Mouse (Mus musculus) heart, adult 2 months (tissue): ENCODE results near the gene Polr1c. TPM values are rescaled to one million over a fixed set of nuclear protein-coding genes. Genes with fewer than 3 reads are reported as not detected.

Experiments used
- DNase-seq, 2 experiments: peaks; one replicate each; pipeline ENCODE4 v3.0.0; 2021
- H3K27ac ChIP-seq: fragments of 200-600 bp; 2 replicates; pipeline ENCODE4 v1.8.1; 2022
- H3K27me3 ChIP-seq: fragments of 200-500 bp; 2 replicates; pipeline ENCODE4 v1.6.1; 2012; ENCODE audit warnings: mild to moderate bottlenecking, low read length, inconsistent platforms, mixed read lengths; ENCODE audit not compliant: control insufficient read depth, insufficient read depth
- H3K36me3 ChIP-seq: fragments of 200-500 bp; 2 replicates; pipeline ENCODE4 v1.6.1; 2012; ENCODE audit warnings: low read length, inconsistent platforms; ENCODE audit not compliant: control insufficient read depth, insufficient read depth
- H3K4me1 ChIP-seq: fragments of 200-500 bp; 2 replicates; pipeline ENCODE4 v1.6.1; 2011; ENCODE audit warnings: low read length; ENCODE audit not compliant: control insufficient read depth, insufficient read depth
- H3K4me3 ChIP-seq: fragments of 200-600 bp; 2 replicates; pipeline ENCODE4 v1.8.1; 2022
- H3K79me2 ChIP-seq: fragments of 200-500 bp; replicated peaks from 2 replicates; pipeline ENCODE4 v1.6.1; 2012; ENCODE audit warnings: mild to moderate bottlenecking, inconsistent platforms, low read length, moderate library complexity, mixed read lengths; ENCODE audit not compliant: control insufficient read depth, insufficient read depth
- H3K9ac ChIP-seq: fragments of 200-500 bp; 2 replicates; pipeline ENCODE4 v1.6.1; 2012; ENCODE audit warnings: low read depth, mild to moderate bottlenecking, control low read depth, inconsistent platforms, low read length, mixed read lengths
- CTCF ChIP-seq: fragments of 200-600 bp; IDR thresholded peaks from 2 replicates; pipeline ENCODE4 v1.8.1; 2022; ENCODE audit warnings: antibody characterized with exemption, mild to moderate bottlenecking, moderate library complexity
- EP300 ChIP-seq: fragments of 200-500 bp; IDR thresholded peaks from 2 replicates; pipeline ENCODE4 v1.6.1; 2011; ENCODE audit warnings: low read depth, low read length, control low read depth; ENCODE audit not compliant: insufficient read depth
- POLR2A ChIP-seq: fragments of 200-500 bp; IDR thresholded peaks from 2 replicates; pipeline ENCODE4 v1.6.1; 2011; ENCODE audit warnings: mild to moderate bottlenecking, low read depth, low read length, control low read depth; ENCODE audit not compliant: insufficient read depth
- WGBS: fragments of 180-500 bp; shearing (Covaris S2); methylation state at CpG from one replicate; pipeline ENCODE4 v1.1.7; 2018; 5-methylcytosine and 5-hydroxymethylcytosine counted together
- intact Hi-C: fragments of 180-260 bp; cut with DNase I; formaldehyde crosslinking; loops from one replicate; pipeline ENCODE4 v1.15.1; 2025
- polyA plus RNA-seq: library from polyadenylated mRNA; depleted of rRNA; stranded (reverse); fragments of >200 nt; gene quantifications from 2 replicates; pipeline ENCODE4 v1.2.3, GENCODE M21; 2012
- total RNA-seq, 2 experiments: library from RNA; stranded (reverse); gene quantifications; 2 replicates each; pipeline ENCODE4 v1.2.3; 2021

The Polr1c gene
- total and polyA plus RNA-seq, 3 experiments, result 19.1 to 24.7 (median 20.2) TPM

GRCm38 (mm10) chr17:46262201-46262694, 14.4 kb upstream of the Polr1c start:
- DNase-seq, result no peak
- H3K79me2 ChIP-seq, result peaks cover 1% of the 10 kb centered on the region; the same call in 1 of the 2 replicates
- no peaks in the 10 kb centered on the region for H3K27me3 ChIP-seq
- H3K9ac ChIP-seq, result no peak overlapping the region
- no peaks in the 10 kb centered on the region for H3K36me3 ChIP-seq
- intact Hi-C loops, result no loop called here
- 53% methylated on average over 5 of the region's 5 CpGs for WGBS
- H3K4me3 ChIP-seq, result no peak overlapping the region
- no peak overlapping the region; the same call in 1 of the 2 replicates for H3K27ac ChIP-seq
- no peaks in the 10 kb centered on the region; the same call in 1 of the 2 replicates for H3K4me1 ChIP-seq
- no peak for TF ChIP-seq EP300
- no peak for TF ChIP-seq POLR2A
- no peak for TF ChIP-seq CTCF

DNA sequence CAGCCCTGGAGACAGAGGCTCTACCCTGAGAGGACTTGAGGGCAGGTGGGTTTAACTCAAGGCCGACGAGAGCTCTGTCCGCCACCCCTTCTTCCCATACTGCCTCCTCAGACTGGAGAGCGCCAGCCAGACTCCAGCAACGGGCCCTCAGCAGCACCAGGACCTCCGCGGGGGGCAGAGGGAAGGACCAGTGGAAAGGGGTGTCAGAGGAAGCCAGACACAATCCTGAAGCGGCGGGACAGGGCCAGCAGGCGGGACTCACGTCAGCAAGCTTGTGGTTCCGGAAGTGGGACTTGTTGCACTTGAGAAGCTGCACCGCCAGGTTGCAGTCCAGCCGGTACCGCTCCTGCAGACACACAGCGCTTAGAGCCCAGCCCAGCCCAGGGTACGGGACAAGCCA, 11.8 kb upstream of the Polr1c start:
- intact Hi-C loops, result no loop called here
- H3K9ac ChIP-seq, result no peak overlapping the region
- no peak overlapping the region for H3K4me3 ChIP-seq
- H3K27ac ChIP-seq, result no peak overlapping the region
- H3K36me3 ChIP-seq, result no peaks in the 10 kb centered on the region
- 76% methylated on average over 17 of the region's 17 CpGs for WGBS
- no peaks in the 10 kb centered on the region; the same call in 1 of the 2 replicates for H3K79me2 ChIP-seq
- H3K4me1 ChIP-seq, result no peaks in the 10 kb centered on the region
- no peak for TF ChIP-seq CTCF
- TF ChIP-seq POLR2A, result no peak
- no peak for TF ChIP-seq EP300
- no peak for DNase-seq
- no peaks in the 10 kb centered on the region for H3K27me3 ChIP-seq

- Histone ChIP-seq H3K4me3 (no peak overlapping the region), H3K36me3 (no peaks in the 10 kb centered on the region), H3K27ac (no peak overlapping the region), H3K4me1 (peaks cover 1% of the 10 kb centered on the region; the same call in 1 of the 2 replicates), H3K79me2 (no peaks in the 10 kb centered on the region), H3K27me3 (no peaks in the 10 kb centered on the region), H3K9ac (no peak overlapping the region)
- intact Hi-C loops, result no loop called here
- WGBS, result 76% methylated on average over 30 of the region's 30 CpGs
- no peak for TF ChIP-seq POLR2A
- no peak for TF ChIP-seq EP300
- TF ChIP-seq CTCF, result no peak
- no peak for DNase-seq
Measured at GRCm38 (mm10) chr17:46258279-46259053, 10.6 kb upstream of the Polr1c start.

DNA sequence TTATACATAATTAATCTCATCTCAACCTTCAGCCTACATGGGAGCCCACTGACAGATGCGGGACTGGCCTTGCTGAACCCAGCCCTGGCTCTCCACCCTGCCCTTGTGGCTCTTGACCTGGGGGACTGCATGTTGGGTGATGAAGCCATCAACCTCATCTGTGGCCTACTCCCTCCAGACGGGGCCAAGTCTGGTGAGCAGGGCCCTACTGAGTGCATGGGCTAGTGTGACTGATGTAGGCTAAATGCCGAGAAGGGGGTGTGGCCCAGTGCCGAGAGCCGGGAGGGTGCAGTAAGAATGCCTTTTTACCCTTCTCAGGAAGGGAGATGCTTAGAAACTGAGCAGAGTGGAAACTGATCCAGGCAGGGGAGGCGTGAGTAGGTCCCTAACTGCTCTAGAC, 7.3 kb upstream of the Polr1c start:
- Histone ChIP-seq H3K4me1 (peaks cover 3% of the 10 kb centered on the region; the same call in 1 of the 2 replicates), H3K27ac (no peak overlapping the region), H3K4me3 (no peak overlapping the region), H3K9ac (no peak overlapping the region), H3K79me2 (no peaks in the 10 kb centered on the region), H3K27me3 (no peaks in the 10 kb centered on the region), H3K36me3 (no peaks in the 10 kb centered on the region)
- intact Hi-C loops, result no loop called here
- no peak for DNase-seq
- WGBS, result 29% methylated on average over 6 of the region's 6 CpGs
- TF ChIP-seq CTCF (no peak), POLR2A (no peak), EP300 (no peak)

GRCm38 (mm10) chr17:46254106-46254505, 6.3 kb upstream of the Polr1c start:
- no peak for DNase-seq
- H3K4me3 ChIP-seq, result peak overlapping the region; percentile 68
- no peaks in the 10 kb centered on the region for H3K36me3 ChIP-seq
- 1% methylated on average over 43 of the region's 54 CpGs for WGBS
- intact Hi-C loops, result no loop called here
- no peaks in the 10 kb centered on the region for H3K27me3 ChIP-seq
- no peak for TF ChIP-seq POLR2A
- no peak for TF ChIP-seq CTCF
- no peak for TF ChIP-seq EP300
- H3K9ac ChIP-seq, result peak overlapping the region; percentile 44; the same call in 1 of the 2 replicates
- no peaks in the 10 kb centered on the region for H3K79me2 ChIP-seq
- peaks cover 5% of the 10 kb centered on the region for H3K4me1 ChIP-seq
- no peak overlapping the region for H3K27ac ChIP-seq

GRCm38 (mm10) chr17:46253452-46254084, 5.7 kb upstream of the Polr1c start, which contains the start of gene Lrrc73:
TSS of gene Lrrc73 (plus strand) at chr17:46253531.
- peaks cover 7% of the 10 kb centered on the region for H3K4me1 ChIP-seq
- peak within 1 kb of the TSS; percentile 68 for H3K4me3 ChIP-seq
- H3K79me2 ChIP-seq, result no peaks in the 10 kb centered on the region
- 1% methylated on average over 46 of the region's 48 CpGs for WGBS
- 0 out of 2 replicates have a peak, but pooled peaks cover 3% of the 10 kb centered on the region for H3K36me3 ChIP-seq
- peak within 1 kb of the TSS; percentile 44; the same call in 1 of the 2 replicates for H3K9ac ChIP-seq
- no peaks in the 10 kb centered on the region for H3K27me3 ChIP-seq
- TF ChIP-seq EP300 (no peak), POLR2A (no peak), CTCF (no peak)
- peak; percentile 91 to 95 for DNase-seq
- intact Hi-C loops, result no loop called here
- no peak within 1 kb of the TSS for H3K27ac ChIP-seq
